Mouse (Mus musculus) v-Abl transformed pro-B cells (cell line): ENCODE results near the gene Pigyl.

Experiments used
- in situ Hi-C, 2 experiments: fragments of 400-800 bp; cut with MboI; formaldehyde crosslinking; loops; one replicate each; pipeline ENCODE4 v1.15.1; 2025; ENCODE audit not compliant: unreplicated experiment in 2 of 2

Pigyl gene

DNA sequence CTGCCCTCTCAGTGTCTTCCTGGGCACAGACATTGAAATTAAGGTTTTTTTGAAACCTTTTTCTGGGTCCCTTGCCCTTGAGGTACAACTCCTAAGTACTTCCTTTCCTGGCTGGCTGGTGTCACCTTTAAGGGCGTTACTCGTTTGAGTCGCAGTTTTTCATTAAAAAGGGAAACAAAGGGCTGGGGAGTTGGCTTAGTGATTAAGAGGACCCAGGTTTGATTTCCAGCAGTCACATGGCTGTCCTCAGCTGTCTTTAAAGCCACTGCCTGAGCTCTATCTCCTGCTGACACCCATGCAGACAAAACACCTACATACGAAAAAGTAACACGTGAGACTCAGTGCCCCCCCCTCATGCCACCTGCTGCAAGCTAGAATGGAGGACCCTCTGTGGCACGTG, 9.3 kb downstream of the Pigyl start:
- in situ Hi-C loops = loop anchor here in 1 of 2 experiments (25.0 kb wide), 1 partner anchor 329 kb away; the partner anchor contains the start of gene Angptl8

GRCm38 (mm10) chr9:22166686-22167085, 10.0 kb downstream of the Pigyl start:
- in situ Hi-C loops = loop anchor here in 1 of 2 experiments (25.0 kb wide), 1 partner anchor 329 kb away; the partner anchor contains the start of gene Angptl8

DNA sequence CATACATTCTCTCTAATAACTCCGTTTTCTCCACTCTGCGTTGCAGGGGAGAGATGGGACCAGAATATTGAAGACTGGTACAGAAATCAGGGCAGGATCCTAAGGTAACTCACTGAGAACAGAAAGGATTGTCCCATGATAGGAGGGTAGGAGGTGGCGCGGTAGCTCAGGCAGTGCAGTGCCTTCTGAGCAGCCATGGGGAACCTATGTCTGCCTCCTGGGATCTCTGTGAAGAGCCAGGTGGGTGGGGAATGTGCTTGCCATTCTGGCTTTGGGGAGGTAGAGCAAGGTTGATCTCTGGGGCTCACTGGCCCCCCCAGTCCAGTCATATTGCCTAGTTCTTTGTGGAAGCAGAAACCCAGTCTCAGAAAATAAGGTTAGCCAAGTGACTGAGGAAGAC, 11.1 kb downstream of the Pigyl start:
- in situ Hi-C loops = loop anchor here in 1 of 2 experiments (25.0 kb wide), 1 partner anchor 330 kb away; the partner anchor contains the start of gene Angptl8

DNA sequence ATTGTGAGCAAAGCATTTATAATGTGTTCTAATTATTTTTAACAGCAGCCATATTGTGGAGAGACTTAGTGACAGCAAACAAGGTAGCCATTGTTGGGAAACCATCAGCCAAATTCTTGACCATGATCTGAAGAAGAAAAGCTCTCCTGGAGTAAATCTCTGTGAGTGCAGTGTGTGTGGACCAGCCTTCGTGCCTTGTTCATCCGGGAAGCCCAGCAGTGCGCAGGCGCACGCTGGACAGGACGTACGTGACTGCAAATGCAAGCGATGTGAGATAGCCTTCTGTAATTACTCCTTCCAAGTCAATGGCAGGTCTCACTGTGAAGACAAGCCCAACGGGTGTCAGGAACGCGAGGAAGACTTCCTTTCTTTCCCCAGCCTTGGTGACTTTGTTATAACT, 12.7 kb downstream of the Pigyl start:
- in situ Hi-C loops = loop anchor here in 1 of 2 experiments (25.0 kb wide), 1 partner anchor 332 kb away; the partner anchor contains the start of gene Angptl8

DNA sequence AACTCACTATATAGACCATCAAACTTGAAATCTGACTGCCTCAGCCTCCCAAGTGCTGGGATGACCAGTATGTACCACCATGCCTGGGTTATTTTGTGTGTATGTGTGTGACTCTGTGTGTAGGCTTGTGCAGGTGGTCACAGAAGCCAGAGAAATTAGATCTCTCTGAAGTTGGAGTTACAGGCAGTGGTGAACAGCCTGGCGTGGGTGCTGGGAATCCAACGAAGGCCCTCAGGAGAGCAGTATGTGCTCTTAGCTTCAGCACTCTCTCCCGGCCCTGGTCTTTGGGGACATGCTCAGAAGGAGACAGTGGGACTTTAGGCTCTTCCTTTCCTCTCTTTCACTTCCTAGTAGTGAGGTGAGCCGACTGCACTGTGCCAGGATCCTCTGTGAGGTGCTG, 15.7 kb downstream of the Pigyl start:
- in situ Hi-C loops = loop anchor here in 1 of 2 experiments (5.0 to 25.0 kb wide), 2 partner anchors 40 to 335 kb away; partner anchors contain the start of gene Angptl8

- in situ Hi-C loops = no loop called here
Measured at GRCm38 (mm10) chr9:22188025-22188611, 31.5 kb downstream of the Pigyl start, which contains the start of gene Zfp872. Gene Zfp872 (plus strand): TSS chr9:22188090.

GRCm38 (mm10) chr9:22196412-22196811, 39.8 kb downstream of the Pigyl start:
- in situ Hi-C loops = no loop called here
